ENCODE assay signal across 17 mouse cellular contexts in genomic region chr1:172172381-172172780, GRCm38 (mm10). TPM values are rescaled to one million over a fixed set of nuclear protein-coding genes. Genes with fewer than 3 reads are reported as not detected.
"Had no signal": no experiment of that assay in that cellular context is flagged by ENCODE, and none has a peak within 500 bp of the region (broad histone marks: within the 10 kb centered on the region; RNA-seq: fewer than 3 reads in every experiment).

No protein-coding gene starts in this region.

- H3K4me1 ChIP-seq: limb, embryonic 12.5 days; liver, embryonic 15.5 days; midbrain, embryonic 10.5 days; neural tube, embryonic 12.5 days had no signal

- ATAC-seq: lung, postnatal 0 days had no signal

- H3K4me3 ChIP-seq: layer of hippocampus, adult 2 months; limb, embryonic 12.5 days; liver, embryonic 15.5 days; midbrain, embryonic 10.5 days; myocyte; neural tube, embryonic 12.5 days had no signal

- H3K9me3 ChIP-seq: limb, embryonic 12.5 days; liver, embryonic 15.5 days; midbrain, embryonic 10.5 days; neural tube, embryonic 12.5 days had no signal

- H3K9ac ChIP-seq: limb, embryonic 12.5 days; liver, embryonic 15.5 days; neural tube, embryonic 12.5 days had no signal

- H3K27ac ChIP-seq: kidney, postnatal 0 days; layer of hippocampus, adult 2 months; limb, embryonic 12.5 days; liver, embryonic 15.5 days; midbrain, embryonic 10.5 days; neural tube, embryonic 12.5 days; stomach, postnatal 0 days had no signal

- H3K4me2 ChIP-seq: limb, embryonic 12.5 days; liver, embryonic 15.5 days; neural tube, embryonic 12.5 days had no signal

- DNase-seq: kidney, postnatal 4 days; liver; lung, adult 2 months; lung, postnatal 36 days; midbrain, embryonic 14.5 days; thymus, postnatal 4 days had no signal

- H3K27me3 ChIP-seq: limb, embryonic 12.5 days; liver, embryonic 15.5 days; neural tube, embryonic 12.5 days had no signal

RNA-seq across cellular contexts. Expression of gene Casq1, which starts 47.3 kb away (rescaled TPM):
- total RNA-seq: megakaryocyte, adult 5-6 weeks; neutrophil, adult 5-6 weeks had no signal
